Mouse (Mus musculus): ENCODE results near the gene Arpc1b.

Gene Arpc1b

GRCm38 (mm10) chr5:145165184-145165583 lies 51.2 kb downstream of the Arpc1b start:
- no peak for DNase-seq (ENCODE audit: low spot score in 2 of 2)

- peak; percentile 97 for DNase-seq (ENCODE audit: low spot score in 2 of 2)
These were observed 52.7 kb downstream of the Arpc1b start, which contains the start of the genes Ptcd1 and Cpsf4 for GRCm38 (mm10) chr5:145166536-145167305. Gene Ptcd1, minus strand, starts transcription at chr5:145167108. Gene Cpsf4, plus strand, starts transcription at chr5:145167213.

- no peak for DNase-seq (ENCODE audit: low spot score in 2 of 2)
These were observed 53.3 kb downstream of the Arpc1b start for GRCm38 (mm10) chr5:145167306-145167661.

- DNase-seq (ENCODE audit: low spot score in 2 of 2): no peak
These were observed 64.5 kb downstream of the Arpc1b start for GRCm38 (mm10) chr5:145178461-145178980.
